Mouse (Mus musculus): Measurements from ENCODE around the gene Dus4l.

Gene Dus4l

GRCm38 (mm10) chr12:31592011-31592410 is 62.6 kb downstream of the Dus4l start:
- no peak for DNase-seq (ENCODE audit: low spot score)
